Mouse (Mus musculus) lung, postnatal 36 days (tissue): ENCODE measurements around the gene Scube3.

Source experiments
- DNase-seq: peaks from one replicate; pipeline ENCODE4 v3.0.0; 2022; ENCODE audit warnings: mixed read lengths

Gene Scube3

GRCm38 (mm10) chr17:28141771-28142699 is at the start of gene Scube3:
TSS of gene Scube3 (plus strand) at chr17:28142141.
- no peak for DNase-seq

GRCm38 (mm10) chr17:28092297-28092696 is 49.6 kb upstream of the Scube3 start:
- DNase-seq = no peak

GRCm38 (mm10) chr17:28093837-28094236 is 48.1 kb upstream of the Scube3 start:
- no peak for DNase-seq

GRCm38 (mm10) chr17:28096418-28096817 is 45.5 kb upstream of the Scube3 start:
- no peak for DNase-seq

- no peak for DNase-seq
These were observed 44.6 kb upstream of the Scube3 start for GRCm38 (mm10) chr17:28097308-28097707.

GRCm38 (mm10) chr17:28099086-28099485 is 42.9 kb upstream of the Scube3 start:
- no peak for DNase-seq

- no peak for DNase-seq
These were observed 41.3 kb upstream of the Scube3 start for GRCm38 (mm10) chr17:28100669-28101068.

- no peak for DNase-seq
These were observed 40.6 kb upstream of the Scube3 start for GRCm38 (mm10) chr17:28101284-28101887.

- DNase-seq = no peak
These were observed 40.0 kb upstream of the Scube3 start for GRCm38 (mm10) chr17:28101902-28102319.

GRCm38 (mm10) chr17:28104416-28104815 is 37.5 kb upstream of the Scube3 start:
- no peak for DNase-seq

GRCm38 (mm10) chr17:28106352-28106751 is 35.6 kb upstream of the Scube3 start:
- DNase-seq = no peak

GRCm38 (mm10) chr17:28107275-28107674 is 34.7 kb upstream of the Scube3 start:
- DNase-seq = no peak

- DNase-seq = no peak
These were observed 29.7 kb upstream of the Scube3 start for GRCm38 (mm10) chr17:28112266-28112665.

GRCm38 (mm10) chr17:28116335-28116734 is 25.6 kb upstream of the Scube3 start:
- DNase-seq = no peak

- DNase-seq = no peak
These were observed 24.3 kb upstream of the Scube3 start for GRCm38 (mm10) chr17:28117451-28118209.

GRCm38 (mm10) chr17:28120460-28120859 is 21.5 kb upstream of the Scube3 start:
- DNase-seq = no peak

- no peak for DNase-seq
These were observed 19.0 kb upstream of the Scube3 start for GRCm38 (mm10) chr17:28122949-28123348.

- DNase-seq = no peak
These were observed 18.3 kb upstream of the Scube3 start for GRCm38 (mm10) chr17:28123627-28124026.

GRCm38 (mm10) chr17:28124368-28124767 is 17.6 kb upstream of the Scube3 start:
- peak; percentile 31 for DNase-seq

- DNase-seq = no peak
These were observed 12.1 kb upstream of the Scube3 start for GRCm38 (mm10) chr17:28129796-28130195.

- no peak for DNase-seq
These were observed 11.4 kb upstream of the Scube3 start for GRCm38 (mm10) chr17:28130391-28131125.

- DNase-seq = no peak
These were observed 10.8 kb upstream of the Scube3 start for GRCm38 (mm10) chr17:28131156-28131555.

GRCm38 (mm10) chr17:28133193-28133592 is 8.7 kb upstream of the Scube3 start:
- DNase-seq = peak; percentile 61
